Mouse (Mus musculus) CD4-positive, CD25-positive, alpha-beta regulatory T cell, adult 9 weeks (primary cell): ENCODE results near the gene Psmb6. TPM values are rescaled to one million over a fixed set of nuclear protein-coding genes. Genes with fewer than 3 reads are reported as not detected.

Source experiments
- polyA plus RNA-seq: library from polyadenylated mRNA; unstranded; fragments of 100-300 nt; shearing (Covaris generic); gene quantifications from one replicate; pipeline ENCODE4 v1.2.1, GENCODE M21; 2017

Gene Psmb6
- 416 TPM for polyA plus RNA-seq

GRCm38 (mm10) chr11:70525184-70525678 lies at the start of gene Psmb6:
Gene Psmb6, plus strand, starts transcription at chr11:70525367.

GRCm38 (mm10) chr11:70504970-70505369 lies 20.2 kb upstream of the Psmb6 start, which contains the start of gene Tm4sf5:
Gene Tm4sf5, plus strand, starts transcription at chr11:70505244.

GRCm38 (mm10) chr11:70514288-70514687 lies 10.9 kb upstream of the Psmb6 start, which contains the start of gene Vmo1:
Gene Vmo1, minus strand, starts transcription at chr11:70514616.

GRCm38 (mm10) chr11:70518923-70519322 lies 6.2 kb upstream of the Psmb6 start, which contains the start of gene Gltpd2:
Gene Gltpd2, plus strand, starts transcription at chr11:70519196.

GRCm38 (mm10) chr11:70532839-70533238 lies 7.7 kb downstream of the Psmb6 start, which contains the start of gene Gm40193:
Gene Gm40193, minus strand, starts transcription at chr11:70532939.

GRCm38 (mm10) chr11:70539877-70540587 lies 14.9 kb downstream of the Psmb6 start, which contains the start of gene Pld2:
Gene Pld2, plus strand, starts transcription at chr11:70540064.

GRCm38 (mm10) chr11:70562287-70562994 lies 37.3 kb downstream of the Psmb6 start, which contains the start of gene Mink1:
Gene Mink1, plus strand, starts transcription at chr11:70562881.

Other genes with a start within 250 kb of the Psmb6 start
- gene Alox12e, start 202.7 kb upstream of the Psmb6 start, polyA plus RNA-seq = not detected
- 0.41 TPM for gene Alox15, start 173.3 kb upstream of the Psmb6 start, polyA plus RNA-seq
- gene Pelp1, start 115.3 kb upstream of the Psmb6 start, polyA plus RNA-seq = 16.2 TPM
- gene Arrb2, start 92.7 kb upstream of the Psmb6 start, polyA plus RNA-seq = 189 TPM
- gene Med11, start 73.4 kb upstream of the Psmb6 start, polyA plus RNA-seq = 92.8 TPM
- gene Zmynd15, start 65.9 kb upstream of the Psmb6 start, polyA plus RNA-seq = not detected
- 1.0 TPM for gene Cxcl16, start 65.4 kb upstream of the Psmb6 start, polyA plus RNA-seq
- gene Tm4sf5, start 20.1 kb upstream of the Psmb6 start, polyA plus RNA-seq = 3.0 TPM
- gene Vmo1, start 10.8 kb upstream of the Psmb6 start, polyA plus RNA-seq = not detected
- gene Gltpd2, start 6.2 kb upstream of the Psmb6 start, polyA plus RNA-seq = not detected
- gene Gm40193, start 7.6 kb downstream of the Psmb6 start, polyA plus RNA-seq = not detected
- gene Pld2, start 14.7 kb downstream of the Psmb6 start, polyA plus RNA-seq = 2.6 TPM
- 8.6 TPM for gene Mink1, start 37.5 kb downstream of the Psmb6 start, polyA plus RNA-seq
- 0.50 TPM for gene 4930544D05Rik, start 90.5 kb downstream of the Psmb6 start, polyA plus RNA-seq
- 2.3 TPM for gene Chrne, start 93.8 kb downstream of the Psmb6 start, polyA plus RNA-seq
- 0.10 TPM for gene Gp1ba, start 113.8 kb downstream of the Psmb6 start, polyA plus RNA-seq
- gene Rnf167, start 121.9 kb downstream of the Psmb6 start, polyA plus RNA-seq = 454 TPM
- gene Slc25a11, start 122.1 kb downstream of the Psmb6 start, polyA plus RNA-seq = 131 TPM
- 2,554 TPM for gene Pfn1, start 129.3 kb downstream of the Psmb6 start, polyA plus RNA-seq
- 22.9 TPM for gene Eno3, start 131.8 kb downstream of the Psmb6 start, polyA plus RNA-seq
- 91.0 TPM for gene Spag7, start 144.0 kb downstream of the Psmb6 start, polyA plus RNA-seq
- gene Camta2, start 162.7 kb downstream of the Psmb6 start, polyA plus RNA-seq = 53.2 TPM
- 0.86 TPM for gene Inca1, start 174.8 kb downstream of the Psmb6 start, polyA plus RNA-seq
- 0.47 TPM for gene Kif1c, start 175.2 kb downstream of the Psmb6 start, polyA plus RNA-seq
- 5.8 TPM for gene Zfp3, start 238.8 kb downstream of the Psmb6 start, polyA plus RNA-seq